Mouse (Mus musculus) stomach, embryonic 14.5 days (tissue): ENCODE results near the gene Map4k2. TPM values are rescaled to one million over a fixed set of nuclear protein-coding genes. Genes with fewer than 3 reads are reported as not detected.

Source experiments
- ATAC-seq: fragments of 200-750 bp; cut with Nextera tagmentation; 2 replicates; pipeline ENCODE4 v1.8.0; 2017; ENCODE audit warnings: low read depth, moderate TSS enrichment; ENCODE audit not compliant: insufficient number of reproducible peaks, insufficient read depth, low FRiP score
- H3K27ac ChIP-seq: fragments of 300-500 bp; sonication (generic); 2 replicates; pipeline ENCODE4 v1.5.1; 2014; ENCODE audit warnings: mild to moderate bottlenecking, low read length, moderate library complexity, mixed read lengths
- H3K27me3 ChIP-seq: fragments of 300-500 bp; sonication (generic); 2 replicates; pipeline ENCODE4 v1.6.1; 2014; ENCODE audit warnings: low read length, control low read depth, mixed read lengths; ENCODE audit not compliant: control insufficient read depth, insufficient read depth
- H3K36me3 ChIP-seq: fragments of 300-500 bp; sonication (generic); 2 replicates; pipeline ENCODE4 v1.6.1; 2014; ENCODE audit warnings: mild to moderate bottlenecking, control low read depth, low read length, moderate library complexity, mixed read lengths; ENCODE audit not compliant: control insufficient read depth, insufficient read depth
- H3K4me1 ChIP-seq: fragments of 300-500 bp; sonication (generic); 2 replicates; pipeline ENCODE4 v1.6.1; 2014; ENCODE audit warnings: low read length, control low read depth, mixed read lengths; ENCODE audit not compliant: control insufficient read depth, insufficient read depth
- H3K4me2 ChIP-seq: fragments of 300-500 bp; sonication (generic); replicated peaks from 2 replicates; pipeline ENCODE4 v1.6.1; 2014; ENCODE audit warnings: low read depth, low read length, control low read depth
- H3K4me3 ChIP-seq: fragments of 300-500 bp; sonication (generic); 2 replicates; pipeline ENCODE4 v1.5.1; 2014; ENCODE audit warnings: low read depth, low read length, control low read depth
- H3K9ac ChIP-seq: fragments of 300-500 bp; sonication (generic); replicated peaks from 2 replicates; pipeline ENCODE4 v1.6.1; 2014; ENCODE audit warnings: low read depth, mild to moderate bottlenecking, control low read depth, low read length, moderate library complexity, mixed read lengths
- H3K9me3 ChIP-seq: fragments of 300-500 bp; sonication (generic); 2 replicates; pipeline ENCODE4 v1.6.1; 2016; ENCODE audit warnings: low read depth, low read length, control low read depth; ENCODE audit not compliant: control insufficient read depth
- WGBS: fragments of 180-500 bp; shearing (Covaris S2); extraction: QIAGEN DNeasy Blood & Tissue Kit; methylation state at CpG from one replicate; pipeline ENCODE4 v1.1.7; 2014; 5-methylcytosine and 5-hydroxymethylcytosine counted together
- polyA plus RNA-seq: library from polyadenylated mRNA; unstranded; fragments of >200 nt; fragmentation: Nextera tagmentation; extraction: Ambion mirVana; gene quantifications from 2 replicates; pipeline ENCODE4 v1.2.1, GENCODE M21; 2014

Map4k2 gene
- polyA plus RNA-seq, 1 experiment from 2014 or later: 10.0 TPM

DNA sequence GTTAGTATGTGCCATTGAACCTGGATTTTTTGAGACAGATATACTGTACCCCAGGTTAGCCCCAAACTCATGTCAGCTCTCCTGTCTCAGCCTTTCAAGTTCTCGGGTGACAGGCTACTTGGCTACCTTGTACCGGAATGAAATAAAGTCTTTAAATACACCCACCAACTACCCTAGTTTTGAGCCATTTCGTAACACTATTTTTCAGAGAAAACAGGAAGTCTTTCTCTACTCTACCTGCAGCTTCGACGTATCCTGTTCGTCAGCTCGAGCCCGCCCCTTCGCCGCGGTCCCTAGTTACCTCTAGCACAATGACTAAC, 22.1 kb downstream of the Map4k2 start:
- Histone ChIP-seq H3K4me3 (peak overlapping the region; percentile 84), H3K36me3 (peaks cover 32% of the 10 kb centered on the region), H3K4me2 (peak overlapping the region; percentile 48), H3K9me3 (no peaks in the 10 kb centered on the region), H3K27me3 (no peaks in the 10 kb centered on the region), H3K9ac (no peak overlapping the region), H3K4me1 (peaks cover 19% of the 10 kb centered on the region), H3K27ac (0 out of 2 replicates have a peak overlapping the region, but pooled peaks have one; percentile 56)
- no peak for ATAC-seq
- WGBS: 1% methylated on average over 11 of the region's 11 CpGs

DNA sequence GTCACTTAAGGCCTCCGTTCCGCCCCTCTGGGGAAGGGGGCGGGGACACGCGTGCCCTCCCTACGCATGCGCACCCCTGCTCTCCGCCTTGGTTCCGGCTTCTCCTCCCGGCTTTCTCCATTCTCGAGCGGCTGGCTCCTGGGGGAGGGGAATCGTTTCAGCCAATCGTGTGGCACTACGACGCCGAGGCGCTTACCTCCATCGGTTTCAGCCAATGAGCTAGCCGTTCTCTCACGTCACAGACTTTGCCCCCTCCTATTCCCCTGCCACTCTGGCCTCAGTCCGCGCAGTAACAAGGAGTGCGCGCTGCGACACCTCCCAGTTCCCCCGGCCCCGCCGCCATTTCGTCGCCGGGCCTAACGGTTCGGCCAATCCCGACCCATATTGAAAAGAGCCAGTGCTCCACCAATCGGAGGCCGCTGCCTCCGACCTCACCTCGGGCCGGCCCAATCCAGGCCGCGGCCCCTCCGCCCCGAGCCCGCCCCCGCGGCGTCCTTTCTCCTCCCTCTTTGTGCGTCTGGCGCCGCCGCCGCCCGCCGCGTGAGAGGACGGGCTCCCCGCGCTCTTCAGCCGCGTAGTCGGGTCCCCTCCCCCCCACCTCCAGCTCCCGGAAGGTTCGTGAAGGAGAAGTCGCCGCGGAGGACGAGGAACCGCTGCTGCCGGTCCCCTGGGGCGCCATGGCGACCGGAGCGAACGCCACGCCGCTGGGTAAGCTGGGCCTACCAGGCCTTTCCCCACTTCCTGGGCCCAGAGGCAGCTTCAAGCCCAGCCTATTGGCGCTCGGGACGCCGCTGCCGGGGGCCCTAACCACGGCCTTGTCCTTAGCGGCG, 22.7 kb downstream of the Map4k2 start, which contains the start of gene Sf1:
Gene Sf1 (plus strand): TSS at position 280 of the 830 bp plus-strand sequence.
- peak within 1 kb of the TSS; percentile 96 for H3K9ac ChIP-seq
- H3K27ac ChIP-seq: peak within 1 kb of the TSS; percentile 99
- under 1% methylated on average over 84 of the region's 85 CpGs for WGBS
- peak within 1 kb of the TSS; percentile 84 for H3K4me3 ChIP-seq
- H3K4me1 ChIP-seq: peaks cover 19% of the 10 kb centered on the region
- H3K27me3 ChIP-seq: no peaks in the 10 kb centered on the region
- peaks cover 37% of the 10 kb centered on the region for H3K36me3 ChIP-seq
- peak within 1 kb of the TSS; percentile 88 for H3K4me2 ChIP-seq
- H3K9me3 ChIP-seq: no peaks in the 10 kb centered on the region
- ATAC-seq: peak; percentile 98

DNA sequence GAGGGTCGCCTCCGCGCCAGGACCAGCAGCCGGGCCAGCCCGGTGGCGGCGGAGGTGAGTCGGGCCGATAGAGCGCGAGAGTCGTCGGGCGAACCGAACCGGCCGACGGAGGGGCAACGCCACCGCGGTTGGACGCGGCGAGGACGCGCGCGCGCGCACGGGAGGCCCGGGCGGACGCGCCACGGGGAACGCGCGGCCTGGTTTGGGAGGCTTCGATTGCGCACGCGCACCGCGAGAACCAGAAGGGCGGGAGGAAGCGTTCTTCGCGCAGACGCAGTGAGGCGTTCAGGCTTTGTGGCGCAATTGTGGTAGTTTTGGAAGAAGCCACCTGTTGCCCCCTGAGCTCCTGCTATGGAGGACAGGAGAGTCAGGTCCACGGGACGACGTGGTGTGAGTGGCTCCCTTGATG, 23.4 kb downstream of the Map4k2 start:
- Histone ChIP-seq H3K9me3 (no peaks in the 10 kb centered on the region), H3K9ac (peak overlapping the region; percentile 96), H3K4me3 (peak overlapping the region; percentile 84), H3K27me3 (no peaks in the 10 kb centered on the region), H3K4me2 (peak overlapping the region; percentile 88), H3K36me3 (peaks cover 42% of the 10 kb centered on the region), H3K27ac (peak overlapping the region; percentile 99), H3K4me1 (peaks cover 19% of the 10 kb centered on the region)
- WGBS: 0% methylated on average over 55 of the region's 55 CpGs
- no peak for ATAC-seq

DNA sequence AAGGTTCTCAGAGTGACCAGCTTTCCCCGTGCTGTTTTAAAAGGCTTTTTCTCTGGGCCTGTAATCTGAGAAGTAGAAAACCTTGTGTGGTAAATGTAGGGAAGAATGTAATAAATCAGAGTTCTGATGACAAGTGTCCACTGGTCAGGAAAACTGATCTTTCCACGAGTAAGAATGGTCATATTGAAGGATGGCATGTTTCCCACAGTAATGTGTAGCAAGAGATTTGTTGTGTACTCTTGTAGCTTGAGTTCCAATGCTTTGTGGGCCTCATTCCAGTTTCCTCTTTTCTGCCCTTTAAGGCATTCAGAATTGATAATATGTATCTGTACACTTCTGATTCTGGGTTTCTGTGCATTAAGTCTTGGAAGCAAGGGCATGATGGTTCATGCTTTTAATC, 23.9 kb downstream of the Map4k2 start:
- peak overlapping the region; percentile 84 for H3K4me3 ChIP-seq
- H3K4me1 ChIP-seq: peaks cover 19% of the 10 kb centered on the region
- peak overlapping the region; percentile 88 for H3K4me2 ChIP-seq
- H3K36me3 ChIP-seq: peaks cover 48% of the 10 kb centered on the region
- no peaks in the 10 kb centered on the region for H3K27me3 ChIP-seq
- WGBS: 2% methylated on average over 2 of the region's 2 CpGs
- no peaks in the 10 kb centered on the region for H3K9me3 ChIP-seq
- peak overlapping the region; percentile 96 for H3K9ac ChIP-seq
- H3K27ac ChIP-seq: no peak overlapping the region
- no peak for ATAC-seq

DNA sequence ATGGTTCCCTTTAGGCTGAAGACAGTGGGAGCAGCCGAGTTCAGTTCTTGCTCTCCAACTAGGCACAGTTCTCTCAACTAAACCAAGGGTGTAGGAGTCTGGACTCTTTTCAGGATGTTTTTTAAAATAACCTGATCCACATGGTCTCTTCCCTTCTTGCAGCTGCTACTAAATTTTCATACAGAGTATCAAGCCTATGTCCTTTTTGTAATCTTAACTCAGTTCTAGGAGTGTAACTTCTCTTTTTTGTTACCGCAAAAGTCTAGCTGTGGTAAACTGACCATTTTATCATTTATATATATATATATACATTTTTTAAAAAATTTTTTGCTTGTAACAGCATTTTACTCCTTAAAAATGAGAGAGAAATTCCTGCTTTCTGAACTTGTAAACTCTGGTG, 29.2 kb downstream of the Map4k2 start:
- no peak for ATAC-seq
- H3K4me1 ChIP-seq: peaks cover 9% of the 10 kb centered on the region
- H3K36me3 ChIP-seq: peaks cover 96% of the 10 kb centered on the region
- H3K27me3 ChIP-seq: no peaks in the 10 kb centered on the region
- no peak overlapping the region for H3K27ac ChIP-seq
- no peak overlapping the region for H3K4me3 ChIP-seq
- H3K9me3 ChIP-seq: no peaks in the 10 kb centered on the region
- H3K4me2 ChIP-seq: no peak overlapping the region
- WGBS: 83% methylated on average over 2 of the region's 2 CpGs
- no peak overlapping the region for H3K9ac ChIP-seq

DNA sequence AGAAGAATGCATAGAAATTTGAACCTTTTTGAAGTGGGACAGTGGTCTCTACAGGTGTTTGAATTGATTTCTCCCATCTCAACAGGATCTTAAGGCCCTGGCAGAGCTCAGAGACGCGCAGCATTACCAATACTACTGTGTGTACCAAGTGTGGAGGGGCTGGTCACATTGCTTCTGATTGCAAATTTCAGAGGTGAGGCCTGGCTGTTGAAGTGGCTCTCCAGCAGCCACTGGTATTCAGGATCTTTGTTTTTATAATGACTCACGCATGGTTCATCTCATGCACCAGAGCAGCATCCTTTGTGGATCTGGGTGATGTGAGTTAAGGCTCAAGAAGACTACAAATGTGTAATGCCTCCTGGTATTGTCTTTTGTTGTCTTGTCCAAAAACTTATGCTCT, 31.5 kb downstream of the Map4k2 start:
- Histone ChIP-seq H3K4me2 (no peak overlapping the region), H3K9ac (no peak overlapping the region), H3K4me3 (no peak overlapping the region), H3K9me3 (no peaks in the 10 kb centered on the region), H3K36me3 (peaks cover 97% of the 10 kb centered on the region), H3K27ac (no peak overlapping the region), H3K27me3 (no peaks in the 10 kb centered on the region), H3K4me1 (peaks cover 1% of the 10 kb centered on the region; the same call in 1 of the 2 replicates)
- no peak for ATAC-seq
- 93% methylated on average over 3 of the region's 3 CpGs for WGBS

DNA sequence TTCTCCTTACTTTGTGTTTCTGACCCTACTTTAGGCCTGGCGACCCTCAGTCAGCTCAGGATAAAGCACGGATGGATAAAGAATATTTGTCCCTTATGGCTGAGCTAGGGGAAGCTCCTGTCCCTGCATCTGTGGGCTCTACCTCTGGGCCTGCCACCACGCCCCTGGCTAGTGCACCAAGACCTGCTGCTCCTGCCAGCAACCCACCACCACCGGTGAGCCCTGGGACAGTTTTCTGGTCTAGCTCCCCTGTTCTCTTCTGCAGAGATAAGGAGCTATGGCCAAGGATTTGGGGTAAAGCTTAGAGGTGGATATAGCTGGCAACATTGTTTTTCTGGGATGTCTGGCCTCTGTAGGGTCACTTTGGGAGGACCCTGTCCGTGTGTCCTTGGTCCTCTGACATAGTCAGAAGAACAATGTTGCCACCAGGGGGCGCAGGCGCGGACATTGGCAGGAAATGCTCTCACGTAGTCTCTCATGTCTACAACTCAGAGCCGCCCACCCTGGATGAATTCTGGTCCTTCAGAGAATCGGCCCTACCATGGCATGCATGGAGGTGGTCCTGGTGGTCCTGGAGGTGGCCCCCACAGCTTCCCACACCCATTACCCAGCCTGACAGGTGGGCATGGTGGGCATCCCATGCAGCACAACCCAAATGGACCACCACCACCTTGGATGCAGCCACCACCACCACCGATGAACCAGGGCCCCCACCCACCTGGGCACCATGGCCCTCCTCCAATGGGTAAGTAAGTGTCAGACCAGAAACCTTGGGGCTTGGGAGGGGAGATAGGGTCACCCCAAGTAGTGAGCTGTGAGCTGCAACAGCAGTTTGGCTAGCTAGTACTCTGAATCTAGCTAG, 32.8 kb downstream of the Map4k2 start:
- 67% methylated on average over 12 of the region's 12 CpGs for WGBS
- Histone ChIP-seq H3K36me3 (peaks cover 96% of the 10 kb centered on the region), H3K4me1 (no peaks in the 10 kb centered on the region), H3K4me2 (no peak overlapping the region), H3K4me3 (no peak overlapping the region), H3K9ac (no peak overlapping the region), H3K27me3 (no peaks in the 10 kb centered on the region), H3K27ac (no peak overlapping the region), H3K9me3 (no peaks in the 10 kb centered on the region)
- ATAC-seq: no peak

DNA sequence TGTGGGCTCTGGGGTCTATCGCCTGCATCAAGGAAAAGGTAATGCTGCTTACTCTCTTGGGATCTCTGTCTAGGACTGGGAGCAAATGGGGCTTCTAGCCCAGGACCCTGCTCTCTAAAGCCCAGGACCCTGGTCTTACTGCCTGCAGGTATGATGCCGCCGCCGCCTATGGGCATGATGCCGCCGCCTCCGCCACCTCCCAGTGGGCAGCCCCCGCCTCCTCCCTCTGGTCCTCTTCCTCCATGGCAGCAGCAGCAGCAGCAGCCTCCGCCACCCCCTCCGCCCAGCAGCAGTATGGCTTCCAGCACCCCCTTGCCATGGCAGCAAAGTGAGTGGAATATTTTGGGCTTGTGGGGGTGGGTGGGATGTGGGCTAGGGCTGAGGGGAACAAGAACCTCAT, 33.6 kb downstream of the Map4k2 start:
- ATAC-seq: no peak
- Histone ChIP-seq H3K4me1 (no peaks in the 10 kb centered on the region), H3K27ac (no peak overlapping the region), H3K9ac (no peak overlapping the region), H3K4me2 (no peak overlapping the region), H3K27me3 (no peaks in the 10 kb centered on the region), H3K36me3 (peaks cover 91% of the 10 kb centered on the region), H3K4me3 (no peak overlapping the region), H3K9me3 (no peaks in the 10 kb centered on the region)
- WGBS: 97% methylated on average over 10 of the region's 10 CpGs
